Mouse (Mus musculus) cerebellum, adult 2 months (tissue): ENCODE results near the gene Bnip2.

ENCODE experiments used
- CTCF ChIP-seq: fragments of 200-500 bp; IDR thresholded peaks from 2 replicates; pipeline ENCODE4 v1.5.1; 2011; ENCODE audit warnings: low read depth, mild to moderate bottlenecking, control low read depth, low read length, moderate library complexity, borderline replicate concordance; ENCODE audit not compliant: insufficient read depth
- POLR2A ChIP-seq: fragments of 200-500 bp; IDR thresholded peaks from 2 replicates; pipeline ENCODE4 v1.6.1; 2011; ENCODE audit warnings: low read length, control low read depth, borderline replicate concordance; ENCODE audit not compliant: insufficient read depth

- TF ChIP-seq POLR2A (no peak), CTCF (no peak)
These were observed 53.7 kb downstream of the Bnip2 start for GRCm38 (mm10) chr9:70042935-70043334.
